Mouse (Mus musculus): ENCODE results near the gene Cela3a.
"Not testable (repeated sequence)": the region's sequence is repeated elsewhere in the genome, so short reads cannot be mapped to it uniquely, and the experiment has no call there.

The Cela3a gene

GRCm38 (mm10) chr4:137409691-137410090 is at the start of gene Cela3a:
Cela3a (minus strand) TSS chr4:137409791.
- DNase-seq (ENCODE audit: low read depth, low spot score), result no peak

- DNase-seq (ENCODE audit: low read depth, low spot score), result no peak
Observed at GRCm38 (mm10) chr4:137458861-137459260, 49.3 kb upstream of the Cela3a start.

- no peak for DNase-seq (ENCODE audit: low read depth, low spot score)
Observed at GRCm38 (mm10) chr4:137458310-137458709, 48.7 kb upstream of the Cela3a start.

- DNase-seq (ENCODE audit: low read depth, low spot score), result no peak
Observed at GRCm38 (mm10) chr4:137457292-137457691, 47.7 kb upstream of the Cela3a start.

- DNase-seq (ENCODE audit: low read depth, low spot score), result no peak
Observed at GRCm38 (mm10) chr4:137456581-137456980, 47.0 kb upstream of the Cela3a start.

GRCm38 (mm10) chr4:137454582-137454981 is 45.0 kb upstream of the Cela3a start:
- no peak for DNase-seq (ENCODE audit: low read depth, low spot score)

GRCm38 (mm10) chr4:137453234-137453767 is 43.7 kb upstream of the Cela3a start, which contains the start of gene 1700013G24Rik:
1700013G24Rik (plus strand) TSS chr4:137453284.
- no peak for DNase-seq (ENCODE audit: low read depth, low spot score)

GRCm38 (mm10) chr4:137452190-137452589 is 42.6 kb upstream of the Cela3a start:
- no peak for DNase-seq (ENCODE audit: low read depth, low spot score)

- DNase-seq (ENCODE audit: low read depth, low spot score), result no peak
Observed at GRCm38 (mm10) chr4:137449715-137450114, 40.1 kb upstream of the Cela3a start.

GRCm38 (mm10) chr4:137449132-137449531 is 39.5 kb upstream of the Cela3a start:
- no peak for DNase-seq (ENCODE audit: low read depth, low spot score)

GRCm38 (mm10) chr4:137448641-137449040 is 39.0 kb upstream of the Cela3a start:
- DNase-seq (ENCODE audit: low read depth, low spot score), result no peak

- DNase-seq (ENCODE audit: low read depth, low spot score), result no peak
Observed at GRCm38 (mm10) chr4:137448197-137448596, 38.6 kb upstream of the Cela3a start.

- no peak for DNase-seq (ENCODE audit: low read depth, low spot score)
Observed at GRCm38 (mm10) chr4:137447363-137448196, 38.0 kb upstream of the Cela3a start.

GRCm38 (mm10) chr4:137445881-137446280 is 36.3 kb upstream of the Cela3a start:
- DNase-seq (ENCODE audit: low read depth, low spot score), result no peak

GRCm38 (mm10) chr4:137443625-137444024 is 34.0 kb upstream of the Cela3a start:
- no peak for DNase-seq (ENCODE audit: low read depth, low spot score)

- no peak for DNase-seq (ENCODE audit: low read depth, low spot score)
Observed at GRCm38 (mm10) chr4:137441332-137441731, 31.7 kb upstream of the Cela3a start.

- DNase-seq (ENCODE audit: low read depth, low spot score), result no peak
Observed at GRCm38 (mm10) chr4:137438842-137439241, 29.3 kb upstream of the Cela3a start.

- DNase-seq (ENCODE audit: low read depth, low spot score), result peak; percentile 23
Observed at GRCm38 (mm10) chr4:137436979-137437669, 27.5 kb upstream of the Cela3a start.

- not testable (repeated sequence) for DNase-seq (ENCODE audit: low read depth, low spot score)
Observed at GRCm38 (mm10) chr4:137432700-137433550, 23.3 kb upstream of the Cela3a start.

GRCm38 (mm10) chr4:137430502-137430901 is 20.9 kb upstream of the Cela3a start, which contains the start of gene Cela3b:
Cela3b (minus strand) TSS chr4:137430540.
- no peak for DNase-seq (ENCODE audit: low read depth, low spot score)

All from telencephalon, adult 2 months (tissue).